Mouse (Mus musculus) urinary bladder, postnatal 14 days (tissue): ENCODE results near the gene Ptcd2.

Experiments
- DNase-seq: peaks from one replicate; pipeline ENCODE4 v3.0.0; 2021; ENCODE audit warnings: low spot score

Ptcd2 gene

DNA sequence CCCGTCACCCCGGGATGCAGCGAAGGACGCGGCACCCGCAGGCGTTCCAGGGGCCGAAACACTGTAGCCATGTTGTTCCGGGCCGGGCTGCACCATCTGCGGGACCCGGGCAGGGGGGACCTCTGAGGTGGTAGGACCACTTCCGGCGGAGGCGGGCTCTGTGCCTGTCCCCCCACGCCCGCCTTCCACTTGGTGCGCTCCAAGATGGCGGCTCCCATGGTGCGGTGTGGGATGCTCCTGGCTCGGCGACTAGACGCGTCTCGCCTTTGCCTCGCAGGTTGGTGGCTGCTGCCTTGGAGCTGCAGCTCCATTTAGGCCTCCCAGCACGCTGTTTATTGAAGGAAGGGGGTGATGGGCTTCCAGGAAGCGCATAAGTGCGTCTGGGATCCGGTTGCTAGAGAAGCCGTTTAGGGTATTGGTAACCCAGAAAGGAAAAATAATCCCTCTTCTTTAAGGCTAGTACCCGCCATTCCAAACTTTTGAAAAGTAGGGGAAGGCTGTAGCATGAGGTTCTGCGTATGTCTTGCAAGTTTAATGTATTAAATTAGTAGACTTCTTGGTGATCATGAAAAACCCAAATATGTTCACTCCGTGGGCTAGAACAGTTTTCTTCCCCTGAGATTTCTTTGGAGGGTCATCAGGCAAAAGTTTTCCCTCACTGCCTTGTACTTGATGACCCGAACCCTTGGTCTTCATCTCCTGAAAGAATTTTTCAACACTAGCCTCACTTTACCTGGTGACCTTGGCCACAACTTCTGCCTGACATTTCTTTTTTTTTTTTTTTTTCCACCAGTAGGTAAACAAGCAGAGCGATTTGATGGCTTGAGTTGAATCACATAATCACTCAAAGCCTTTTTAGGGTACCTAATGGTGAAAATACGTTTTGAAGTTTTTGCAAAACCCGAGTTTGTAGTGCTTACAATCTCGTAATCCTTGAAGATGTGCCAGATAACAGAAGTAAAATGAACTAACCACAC lies at the start of gene Ptcd2, which contains the start of gene Mrps27:
TSS of gene Ptcd2 (minus strand) at position 107 of the 977 bp plus-strand sequence.
TSS of gene Mrps27 (plus strand) at position 188 of the 977 bp plus-strand sequence.
- DNase-seq: peak; percentile 97

DNA sequence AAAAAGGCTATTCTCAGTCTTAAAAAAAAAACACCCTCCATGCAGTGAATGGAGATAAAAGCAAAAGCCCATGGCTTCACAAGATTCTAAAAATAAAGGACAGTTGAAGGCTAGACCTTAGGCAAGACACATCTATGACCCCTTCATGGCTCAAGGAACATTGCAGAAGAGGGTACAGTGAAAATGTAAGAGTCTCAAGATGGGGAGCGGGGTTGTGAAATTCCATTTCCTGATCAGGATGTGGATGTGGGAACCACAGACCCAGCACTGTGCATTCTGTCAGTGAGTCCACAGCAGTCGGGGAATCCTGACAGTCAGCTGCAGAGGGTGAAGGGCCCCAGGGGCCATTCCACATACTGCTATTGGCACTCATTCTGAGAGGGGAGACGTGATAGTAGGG lies 48.6 kb upstream of the Ptcd2 start:
- DNase-seq: no peak

- peak; percentile 81 for DNase-seq
These were observed 46.9 kb upstream of the Ptcd2 start for GRCm38 (mm10) chr13:99391417-99391816.

- no peak for DNase-seq
These were observed 43.7 kb upstream of the Ptcd2 start for GRCm38 (mm10) chr13:99387901-99388811.

GRCm38 (mm10) chr13:99386341-99386740 lies 41.8 kb upstream of the Ptcd2 start:
- no peak for DNase-seq

DNA sequence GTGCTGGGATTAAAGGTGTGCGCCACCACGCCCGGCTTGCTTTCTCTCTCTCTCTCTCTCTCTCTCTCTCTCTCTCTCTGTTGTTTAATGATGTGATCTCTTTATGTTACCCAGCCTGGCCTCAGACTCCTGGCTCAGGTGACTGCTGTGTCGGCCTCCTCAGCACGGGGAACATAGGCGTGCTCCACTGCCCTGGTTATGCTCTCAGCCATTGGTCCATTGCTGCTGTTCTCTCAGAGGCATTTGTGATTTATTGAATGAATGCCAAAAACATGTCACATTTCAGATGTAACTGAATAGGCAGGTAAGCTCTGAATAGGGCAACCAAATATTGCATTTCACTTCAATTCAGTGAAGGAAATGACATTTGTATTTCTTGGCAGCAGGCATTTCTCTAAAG lies 41.4 kb upstream of the Ptcd2 start:
- no peak for DNase-seq

- DNase-seq: no peak
These were observed 40.2 kb upstream of the Ptcd2 start for GRCm38 (mm10) chr13:99384555-99385203.

DNA sequence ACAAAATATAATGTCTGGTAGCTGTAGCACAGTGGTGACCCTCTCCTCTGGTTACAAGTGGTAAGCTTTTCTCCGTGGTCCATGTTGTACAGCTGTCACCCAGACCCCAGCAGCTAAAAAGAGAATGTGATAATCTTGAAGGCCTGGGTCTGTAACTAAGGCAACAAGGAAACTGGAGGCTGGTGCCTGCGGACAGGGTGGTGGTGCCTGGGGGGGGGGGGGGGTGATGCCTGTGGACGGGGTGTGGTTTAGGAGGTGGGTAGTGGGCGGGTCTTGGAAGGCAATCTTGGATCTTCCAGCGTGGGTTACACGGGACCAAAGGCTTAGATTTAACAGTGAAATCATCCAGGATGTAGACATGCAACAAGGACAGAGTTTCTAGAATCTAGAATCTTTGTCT lies 37.9 kb upstream of the Ptcd2 start:
- DNase-seq: no peak

GRCm38 (mm10) chr13:99378223-99378622 lies 33.7 kb upstream of the Ptcd2 start:
- DNase-seq: no peak

DNA sequence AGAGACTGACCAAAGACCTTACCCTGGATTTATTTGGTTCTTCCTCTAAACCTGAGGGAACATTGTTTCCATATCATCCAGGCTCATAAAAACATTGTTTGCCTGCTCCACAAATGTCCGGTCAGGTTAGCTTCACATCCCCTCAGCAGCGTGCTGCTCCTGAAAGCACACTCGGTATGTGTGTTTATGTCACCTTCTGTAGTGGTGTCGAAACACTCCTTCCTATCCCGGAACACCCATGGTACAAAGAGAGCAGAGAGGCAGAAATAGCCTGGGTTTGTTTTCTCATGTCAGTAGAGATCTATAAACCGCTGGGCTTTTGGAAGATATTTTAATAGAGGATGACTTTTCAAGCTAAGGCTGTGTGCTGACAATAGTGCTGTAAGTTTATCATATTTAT lies 32.5 kb upstream of the Ptcd2 start:
- DNase-seq: no peak

GRCm38 (mm10) chr13:99375550-99375949 lies 31.0 kb upstream of the Ptcd2 start:
- DNase-seq: peak; percentile 85

GRCm38 (mm10) chr13:99374191-99374590 lies 29.7 kb upstream of the Ptcd2 start:
- DNase-seq: no peak

GRCm38 (mm10) chr13:99373684-99374083 lies 29.2 kb upstream of the Ptcd2 start:
- DNase-seq: no peak

DNA sequence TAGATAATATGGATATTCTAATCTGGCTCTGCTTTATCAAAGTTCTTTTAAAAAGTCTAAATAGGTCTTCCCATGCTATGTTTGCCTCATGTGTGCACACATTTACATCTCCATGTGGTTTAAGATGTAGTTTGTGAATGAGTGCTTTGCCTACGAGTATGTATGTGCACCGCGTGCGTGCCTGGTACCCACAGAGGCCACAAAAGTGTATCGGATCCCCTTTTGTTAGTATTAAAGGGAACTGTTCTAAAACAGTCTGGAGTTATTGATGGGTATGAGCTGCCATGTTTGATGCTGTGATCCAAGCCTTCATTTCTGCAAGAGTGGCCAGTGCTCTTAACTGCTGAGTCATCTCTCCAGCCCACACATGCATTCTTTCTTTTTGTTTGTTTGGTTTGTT lies 26.8 kb upstream of the Ptcd2 start:
- DNase-seq: no peak

DNA sequence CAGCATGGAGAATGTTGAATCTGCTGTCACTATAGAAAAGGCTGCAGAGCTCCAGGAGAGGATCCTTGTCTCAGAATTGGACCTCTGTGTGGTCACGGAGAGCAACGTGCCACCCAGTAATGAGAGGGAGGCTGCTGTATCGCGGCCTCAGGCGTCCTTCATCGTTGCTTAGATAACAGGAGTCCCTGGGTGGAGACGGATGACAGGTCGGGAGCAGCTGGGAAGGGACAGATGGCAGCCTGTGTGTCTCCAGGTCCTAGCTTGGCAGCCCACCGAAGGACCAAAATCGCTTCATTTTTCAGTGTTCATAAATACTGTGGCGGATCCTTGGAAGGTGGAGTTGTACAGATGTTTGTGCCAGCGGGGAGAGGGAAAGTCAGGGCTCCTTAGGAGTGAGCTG lies 24.6 kb upstream of the Ptcd2 start:
- DNase-seq: no peak

DNA sequence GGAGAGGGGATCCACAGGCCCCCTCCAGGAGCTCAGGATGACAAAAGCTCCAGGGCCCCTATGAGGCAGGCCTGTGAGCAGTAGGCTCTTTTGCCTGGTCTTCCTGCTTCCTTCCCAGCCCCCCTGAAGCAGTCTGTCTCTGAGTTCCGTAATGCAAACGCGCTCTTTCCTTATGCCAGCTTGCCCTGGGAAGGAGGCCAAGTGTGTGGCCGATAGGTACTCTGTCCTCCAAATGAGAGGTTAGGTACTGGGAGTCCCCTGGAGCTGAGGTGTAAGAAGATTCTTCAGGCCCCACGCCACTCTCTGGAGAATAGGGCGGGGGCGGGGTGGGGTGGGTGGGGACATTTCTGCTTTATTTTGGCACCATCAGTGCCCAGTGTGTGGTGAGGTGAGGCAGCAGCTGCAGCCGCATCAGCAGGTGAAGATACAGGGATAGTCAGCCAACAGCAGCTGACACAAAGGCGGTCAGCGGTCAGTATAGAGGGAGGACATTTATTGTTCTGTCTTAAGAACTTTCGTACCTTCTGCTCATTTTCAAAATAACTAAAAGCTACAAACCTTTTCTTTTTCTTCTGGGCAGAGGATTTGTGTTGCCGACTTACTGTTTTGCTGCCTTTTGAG lies 23.2 kb upstream of the Ptcd2 start:
- no peak for DNase-seq

DNA sequence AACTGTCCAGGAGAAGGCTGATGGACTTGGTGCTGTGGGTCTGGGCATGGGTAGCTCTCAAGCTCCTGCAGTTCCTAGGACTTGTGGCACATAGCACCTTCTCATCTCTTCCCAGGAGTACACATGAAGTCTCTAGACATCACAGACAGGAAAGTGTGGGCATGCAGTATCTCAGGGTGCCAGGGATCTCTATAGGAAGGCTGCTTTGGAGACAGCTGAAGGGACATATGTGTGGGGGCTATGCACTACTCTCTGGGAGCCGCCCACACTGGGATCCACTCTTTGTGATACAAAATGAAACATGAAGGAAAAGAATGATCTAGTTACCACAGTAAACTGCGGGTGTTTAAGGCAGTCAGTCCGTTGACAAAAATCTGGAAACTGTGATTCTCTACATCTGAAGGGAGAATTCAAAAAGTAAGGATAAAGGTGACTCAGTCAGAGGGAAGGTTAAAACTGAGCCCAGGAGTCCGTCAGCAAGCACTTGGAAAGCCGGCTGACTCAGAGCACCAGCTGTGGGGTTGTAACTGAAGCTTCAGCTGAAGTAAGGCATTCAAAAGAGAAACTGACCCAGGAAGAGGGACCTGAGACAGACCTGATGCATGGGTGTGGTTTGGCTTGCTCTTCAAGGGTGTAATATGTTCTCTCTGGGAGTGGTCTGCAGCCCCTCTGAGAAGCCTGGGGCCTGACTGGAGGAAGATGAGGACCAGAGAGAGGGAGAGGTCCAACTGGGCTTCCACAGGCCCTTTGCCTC lies 22.1 kb upstream of the Ptcd2 start:
- DNase-seq: no peak

- no peak for DNase-seq
These were observed 19.4 kb upstream of the Ptcd2 start for GRCm38 (mm10) chr13:99363866-99364265.

GRCm38 (mm10) chr13:99358921-99359320 lies 14.4 kb upstream of the Ptcd2 start:
- DNase-seq: no peak

DNA sequence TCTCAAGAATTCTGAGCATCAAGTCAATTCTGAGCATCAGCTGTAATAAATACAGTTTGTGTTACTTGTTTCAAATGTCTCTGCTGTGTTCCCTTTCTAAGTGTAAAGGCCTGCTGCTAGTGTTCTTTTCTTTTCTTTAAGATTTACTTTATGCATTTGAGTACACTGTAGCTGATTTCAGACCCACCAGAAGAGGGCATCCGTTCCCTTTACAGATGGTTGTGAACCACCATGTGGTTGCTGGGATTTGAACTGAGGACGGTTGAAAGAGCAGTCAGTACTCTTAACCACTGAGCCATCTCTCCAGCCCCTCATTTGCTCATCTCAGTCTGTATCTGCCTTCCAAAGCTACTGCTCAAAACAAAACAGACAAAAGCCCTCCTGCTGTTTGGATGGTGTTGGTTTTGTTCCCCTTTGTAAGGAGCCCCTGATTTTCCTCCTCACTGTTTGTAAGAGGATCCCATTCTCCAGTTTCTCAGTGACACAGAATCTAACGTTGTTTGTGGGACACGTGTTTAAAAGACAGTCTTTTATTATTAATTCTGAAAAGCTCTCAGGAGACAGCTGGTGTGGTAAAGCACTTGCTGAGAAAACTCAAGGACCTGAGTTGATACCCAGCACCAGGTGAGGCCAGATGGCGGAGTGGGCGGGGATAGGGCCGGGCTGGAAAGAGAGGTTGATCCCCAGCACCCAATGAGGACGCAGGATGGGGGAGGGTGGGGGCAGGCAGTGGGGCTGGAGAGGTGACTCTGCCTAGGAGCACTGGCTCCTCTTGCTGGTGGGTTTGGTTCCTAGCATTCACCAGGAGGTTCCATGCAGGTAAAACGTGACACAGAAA lies 12.1 kb upstream of the Ptcd2 start:
- DNase-seq: no peak
